Mouse (Mus musculus) activated CD4-positive, CD25-positive, alpha-beta regulatory T cell, adult 4 months (primary cell): ENCODE measurements at regions not wholly inside any gene's neighbourhood (a gene's known extent, or its start where the extent isn't known, plus 50 kb on each side); places are given as distances from the start of the nearest gene placed in this dataset.

Experiments used
- ATAC-seq: one replicate; pipeline ENCODE4 v1.8.0; 2017

- no peak for ATAC-seq
Observed at GRCm38 (mm10) chr8:34485346-34485745, 373.8 kb upstream of the Gm10131 start.

- peak; percentile 79 for ATAC-seq
Observed at GRCm38 (mm10) chr8:34484551-34485335, 373.2 kb upstream of the Gm10131 start.

DNA sequence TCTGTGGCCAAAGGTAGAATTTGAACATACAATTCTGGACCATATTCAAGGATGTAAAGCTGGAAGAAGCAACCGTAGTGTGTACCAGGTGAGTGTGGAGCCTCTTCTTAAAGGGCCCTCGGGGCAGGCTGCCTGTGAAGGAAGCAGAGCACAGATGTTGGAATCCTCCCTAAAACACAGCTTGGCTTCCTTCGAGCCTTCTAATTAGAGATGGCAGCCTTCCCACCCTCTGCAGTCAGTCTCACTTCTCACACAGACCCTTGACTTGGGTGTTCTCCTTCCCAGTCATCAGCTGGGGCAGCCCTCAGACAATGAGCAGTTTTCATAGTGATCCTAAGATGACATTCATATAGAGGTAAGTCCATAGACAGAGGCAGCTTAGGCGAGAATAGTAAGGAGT is 371.7 kb upstream of the Gm10131 start:
- ATAC-seq = no peak

DNA sequence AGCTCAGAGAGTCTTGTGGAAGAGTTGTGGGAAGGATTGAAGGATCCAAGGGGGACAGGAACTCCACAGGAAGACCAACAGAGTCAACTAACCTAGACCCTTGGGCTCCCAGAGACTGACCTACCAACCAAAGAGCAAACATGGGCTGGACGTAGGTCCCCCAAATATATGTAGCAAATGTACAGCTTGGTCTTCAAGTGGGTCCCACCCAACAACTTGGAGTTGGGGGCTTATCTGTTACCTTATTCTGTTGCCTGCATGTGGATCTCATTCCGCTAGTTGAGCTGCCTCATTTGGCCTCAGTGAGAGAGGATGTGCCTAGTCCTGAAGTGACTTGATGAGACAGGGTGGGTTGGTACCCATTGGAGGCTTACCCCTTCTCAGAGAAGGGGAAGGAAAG is 371.1 kb upstream of the Gm10131 start:
- ATAC-seq = no peak

DNA sequence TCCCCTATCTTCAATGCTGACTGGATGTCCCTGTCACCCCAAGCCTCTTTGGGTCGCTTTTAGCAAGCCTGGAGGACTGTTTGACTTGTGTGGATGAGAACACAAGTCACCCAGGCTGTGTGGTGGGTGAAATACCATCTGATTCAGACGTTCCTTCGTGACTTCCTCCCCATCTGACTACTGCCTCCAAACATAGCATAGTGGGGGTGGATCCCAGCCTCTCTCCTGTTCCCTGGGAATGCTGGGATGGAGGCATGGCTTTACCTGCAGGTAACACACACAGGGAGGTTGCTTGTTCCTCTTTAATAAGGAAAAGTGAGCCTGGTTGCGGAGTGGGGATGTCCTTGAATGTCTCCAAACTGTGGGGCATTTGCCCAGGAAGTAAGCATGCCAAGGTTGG is 369.0 kb upstream of the Gm10131 start:
- no peak for ATAC-seq

- ATAC-seq = no peak
Observed at GRCm38 (mm10) chr8:34478891-34479290, 367.4 kb upstream of the Gm10131 start.

DNA sequence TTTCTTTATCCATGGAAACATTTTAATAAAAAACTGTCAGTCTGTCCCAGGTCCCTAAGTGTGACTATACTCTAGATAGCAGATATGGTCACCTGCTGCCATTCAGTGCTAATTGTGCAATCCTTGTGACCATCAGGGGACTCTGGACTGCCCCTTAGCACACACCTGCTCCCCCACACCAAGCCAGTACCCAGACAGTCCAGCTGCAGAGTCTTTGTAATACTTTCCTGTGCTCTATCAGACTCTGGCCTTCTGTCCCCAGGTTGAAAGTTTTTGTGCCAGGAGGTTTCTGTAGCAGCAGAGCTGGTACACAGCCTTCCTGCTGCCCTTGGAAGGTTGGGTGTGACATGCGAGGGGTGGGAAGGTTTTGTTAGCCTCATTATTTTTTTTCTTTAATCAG is 366.9 kb upstream of the Gm10131 start:
- no peak for ATAC-seq

- ATAC-seq = no peak
Observed at GRCm38 (mm10) chr8:34476146-34476820, 364.7 kb upstream of the Gm10131 start.

- no peak for ATAC-seq
Observed at GRCm38 (mm10) chr8:34474593-34474992, 363.1 kb upstream of the Gm10131 start.

DNA sequence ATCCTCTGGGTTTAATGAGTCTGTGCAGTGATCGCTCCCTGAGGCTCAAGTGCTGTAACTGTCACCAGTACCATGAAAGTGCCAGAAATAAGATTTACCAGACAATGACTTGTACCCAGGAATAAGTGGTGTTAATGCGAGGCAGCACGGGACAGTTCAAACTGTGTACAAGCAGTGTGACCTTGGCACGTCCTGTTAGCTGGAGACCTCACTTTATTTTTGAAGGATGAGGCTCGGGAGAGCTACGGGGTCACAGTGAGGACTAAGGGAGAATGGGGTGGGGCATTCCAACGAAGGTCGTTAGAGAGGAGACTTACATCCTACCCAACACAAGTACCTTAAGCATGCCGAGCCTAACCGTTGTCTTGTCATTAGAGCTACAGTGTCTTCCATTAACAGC is 362.2 kb upstream of the Gm10131 start:
- ATAC-seq = no peak

- no peak for ATAC-seq
Observed at GRCm38 (mm10) chr8:34473301-34473700, 361.8 kb upstream of the Gm10131 start.

- no peak for ATAC-seq
Observed at GRCm38 (mm10) chr8:34472846-34473245, 361.3 kb upstream of the Gm10131 start.

GRCm38 (mm10) chr8:34472434-34472833 is 360.9 kb upstream of the Gm10131 start:
- no peak for ATAC-seq

GRCm38 (mm10) chr8:34469091-34469490 is 357.6 kb upstream of the Gm10131 start:
- no peak for ATAC-seq

DNA sequence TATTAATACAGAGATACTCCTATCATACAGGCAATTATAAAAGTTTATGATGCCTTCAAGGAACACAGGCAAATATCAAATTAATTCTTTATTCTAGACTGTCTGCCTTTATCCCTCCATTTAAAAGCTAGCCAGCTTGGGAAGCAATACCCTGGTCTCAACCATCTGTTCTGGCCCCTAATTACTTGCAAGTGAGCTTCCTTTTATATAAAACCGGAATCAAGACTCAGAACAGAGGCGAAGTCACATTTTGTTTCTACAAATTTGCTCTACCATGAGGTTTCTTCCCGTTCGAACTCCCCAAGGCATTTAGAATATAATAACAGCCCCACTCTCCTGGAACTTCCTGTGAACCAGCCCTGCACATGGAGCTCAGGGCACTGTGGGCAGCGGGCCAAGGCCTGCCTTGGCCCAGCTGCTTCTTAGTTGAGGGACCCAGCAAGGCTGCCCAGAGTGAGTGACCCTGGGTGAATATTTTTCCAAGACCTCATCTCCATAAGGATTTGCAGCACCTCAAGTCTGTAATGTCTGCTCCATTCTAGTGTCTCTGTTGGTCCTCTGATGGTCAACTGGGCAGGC is 355.3 kb upstream of the Gm10131 start:
- ATAC-seq = no peak

GRCm38 (mm10) chr8:34465398-34465797 is 353.9 kb upstream of the Gm10131 start:
- ATAC-seq = no peak

GRCm38 (mm10) chr8:34462262-34462661 is 350.7 kb upstream of the Gm10131 start:
- no peak for ATAC-seq

DNA sequence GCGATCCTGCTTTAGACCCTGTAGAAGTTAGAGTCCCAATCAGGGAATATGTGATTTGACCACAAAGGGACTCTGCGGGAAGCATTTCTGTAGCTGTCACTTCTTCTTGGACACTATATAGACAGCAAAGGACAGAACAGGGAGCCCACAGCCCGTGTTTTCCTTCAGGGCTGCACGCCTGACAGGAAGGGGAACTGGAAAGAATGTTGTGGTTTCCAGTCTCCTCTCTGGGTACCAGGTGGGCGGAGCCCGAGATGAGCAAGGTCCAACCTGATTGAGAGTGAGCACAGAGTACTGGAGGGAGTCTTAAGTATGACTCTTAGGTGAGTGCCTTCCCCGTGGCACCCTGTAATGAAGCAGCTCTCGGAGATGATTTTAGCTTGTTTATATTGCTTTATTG is 346.8 kb upstream of the Gm10131 start:
- no peak for ATAC-seq

DNA sequence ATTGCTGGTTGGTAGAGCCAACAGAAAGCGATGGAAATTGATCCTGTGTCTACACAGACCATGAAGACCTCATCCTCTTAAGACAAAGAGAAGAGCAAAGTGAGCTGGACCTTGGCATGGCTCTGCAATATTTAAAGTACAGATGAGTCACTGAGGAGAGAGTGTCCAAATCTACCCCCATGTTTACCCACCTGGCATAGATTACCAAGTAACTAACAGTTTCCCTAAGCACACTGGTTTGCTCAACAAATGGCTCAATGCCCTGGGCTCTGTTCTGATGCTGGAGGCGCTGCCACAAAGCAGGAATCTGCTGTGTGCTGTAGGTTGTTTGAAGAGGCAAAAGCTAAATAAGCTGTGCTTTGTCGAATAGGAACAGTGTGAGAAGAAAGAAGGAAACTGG is 345.0 kb upstream of the Gm10131 start:
- ATAC-seq = no peak

DNA sequence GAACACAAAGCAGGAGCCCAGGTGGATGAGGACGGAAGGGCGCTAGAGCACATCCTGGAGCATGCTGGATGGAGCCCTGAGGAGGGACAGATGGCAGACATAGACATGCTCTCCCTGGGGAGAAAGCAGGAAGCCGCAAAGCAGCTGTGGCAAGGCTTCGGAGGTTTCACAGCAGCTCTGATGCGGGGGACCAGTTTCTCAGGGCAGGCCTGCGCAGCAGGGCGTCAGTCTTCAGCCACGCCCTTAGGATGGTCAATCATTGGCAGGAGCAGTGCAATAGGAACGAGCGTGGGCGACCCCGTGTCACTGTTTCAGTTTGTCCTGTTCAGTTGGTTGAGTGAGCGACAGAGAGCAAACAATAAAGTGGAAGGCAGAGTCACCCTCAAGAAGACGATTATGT is 343.8 kb upstream of the Gm10131 start:
- no peak for ATAC-seq

DNA sequence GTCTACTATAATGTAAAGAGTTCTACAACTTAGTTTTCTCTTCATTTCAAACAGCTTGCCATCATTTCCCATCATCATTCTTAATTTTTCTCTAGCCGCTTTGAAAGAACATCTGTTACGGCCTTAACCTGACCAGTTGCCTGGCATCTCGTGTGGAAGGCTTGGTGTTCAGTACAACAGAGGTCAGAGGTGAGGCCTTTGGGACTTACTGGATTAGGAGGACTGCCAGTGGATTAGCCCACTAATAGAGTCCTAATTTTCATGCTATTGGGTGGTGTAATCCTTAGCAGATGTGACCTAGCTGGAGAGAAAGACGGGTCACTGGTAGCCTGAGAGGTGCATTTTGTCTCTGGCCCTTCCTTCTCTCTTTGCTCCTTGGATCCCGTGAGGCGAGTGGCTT is 341.3 kb upstream of the Gm10131 start:
- ATAC-seq = no peak

GRCm38 (mm10) chr8:34451211-34452000 is 339.9 kb upstream of the Gm10131 start:
- no peak for ATAC-seq

DNA sequence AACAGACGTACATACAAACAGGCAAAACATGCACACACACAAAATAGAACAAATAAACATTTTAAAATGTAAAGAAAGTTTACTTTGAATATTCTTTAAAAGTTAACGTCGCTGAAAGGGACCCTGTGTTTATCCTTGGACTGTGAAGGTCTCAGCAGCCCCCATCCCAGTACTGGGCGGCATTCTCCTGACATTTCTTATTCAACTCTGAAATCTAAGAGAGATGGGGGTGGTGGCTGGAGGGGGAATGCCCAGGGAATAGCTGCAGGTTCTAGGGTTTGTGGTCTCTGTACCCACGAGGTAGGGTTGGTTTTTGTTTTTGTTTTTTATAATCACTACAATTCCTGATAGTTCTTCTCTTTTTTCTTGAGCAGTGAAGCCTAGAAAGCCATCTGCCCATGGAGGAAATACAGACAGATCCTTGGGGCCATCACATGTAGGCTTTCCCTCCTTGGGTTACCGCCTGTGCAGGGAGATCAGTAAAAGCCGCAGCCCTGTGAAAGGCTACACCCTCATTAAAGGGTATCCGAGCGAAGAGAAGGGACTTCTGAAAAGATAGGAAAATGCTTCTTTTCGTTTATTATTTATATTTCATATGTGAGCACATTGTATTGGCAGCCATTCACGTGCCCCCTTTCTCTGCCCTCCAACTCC is 338.0 kb upstream of the Gm10131 start:
- no peak for ATAC-seq
